Mouse (Mus musculus) 3134 (cell line): Measurements from ENCODE around the gene 2310007B03Rik.
"Not testable (repeated sequence)": the region's sequence is repeated elsewhere in the genome, so short reads cannot be mapped to it uniquely, and the experiment has no call there.

Experiments
- DNase-seq: peaks from one replicate; pipeline ENCODE4 v3.0.0-alpha.2; 2011; ENCODE audit warnings: low spot score; ENCODE audit not compliant: insufficient read length; ENCODE audit errors: extremely low read depth

2310007B03Rik gene

GRCm38 (mm10) chr1:93160501-93161133, at the start of gene 2310007B03Rik:
TSS of gene 2310007B03Rik (minus strand) at chr1:93160948.
- no peak for DNase-seq

- peak; percentile 81 for DNase-seq
Measured at GRCm38 (mm10) chr1:93210213-93210641, 49.5 kb upstream of the 2310007B03Rik start.

- DNase-seq = peak; percentile 34
Measured at GRCm38 (mm10) chr1:93207536-93208064, 46.9 kb upstream of the 2310007B03Rik start.

GRCm38 (mm10) chr1:93206277-93206970, 45.7 kb upstream of the 2310007B03Rik start:
- DNase-seq = no peak

GRCm38 (mm10) chr1:93197916-93198315, 37.2 kb upstream of the 2310007B03Rik start:
- DNase-seq = no peak

- not testable (repeated sequence) for DNase-seq
Measured at GRCm38 (mm10) chr1:93197454-93197853, 36.7 kb upstream of the 2310007B03Rik start.

GRCm38 (mm10) chr1:93194961-93195360, 34.2 kb upstream of the 2310007B03Rik start:
- no peak for DNase-seq

- no peak for DNase-seq
Measured at GRCm38 (mm10) chr1:93190726-93191305, 30.1 kb upstream of the 2310007B03Rik start.

- peak; percentile 86 for DNase-seq
Measured at GRCm38 (mm10) chr1:93184071-93184828, 23.5 kb upstream of the 2310007B03Rik start.

- DNase-seq = peak; percentile 52
Measured at GRCm38 (mm10) chr1:93182281-93182680, 21.5 kb upstream of the 2310007B03Rik start.

GRCm38 (mm10) chr1:93176525-93177332, 16.0 kb upstream of the 2310007B03Rik start:
- DNase-seq = no peak

GRCm38 (mm10) chr1:93175849-93176248, 15.1 kb upstream of the 2310007B03Rik start:
- no peak for DNase-seq

- peak; percentile 30 for DNase-seq
Measured at GRCm38 (mm10) chr1:93174399-93174798, 13.7 kb upstream of the 2310007B03Rik start.

GRCm38 (mm10) chr1:93173665-93174064, 12.9 kb upstream of the 2310007B03Rik start:
- peak; percentile 51 for DNase-seq

- DNase-seq = no peak
Measured at GRCm38 (mm10) chr1:93168295-93168775, 7.6 kb upstream of the 2310007B03Rik start, which contains the start of gene Crocc2. TSS of gene Crocc2 (plus strand) at chr1:93168725.

GRCm38 (mm10) chr1:93166346-93167079, 5.8 kb upstream of the 2310007B03Rik start:
- peak; percentile 78 for DNase-seq

GRCm38 (mm10) chr1:93165447-93165846, 4.7 kb upstream of the 2310007B03Rik start:
- no peak for DNase-seq

GRCm38 (mm10) chr1:93162588-93162987, 1.8 kb upstream of the 2310007B03Rik start:
- no peak for DNase-seq

GRCm38 (mm10) chr1:93161921-93162320, 1.2 kb upstream of the 2310007B03Rik start:
- DNase-seq = peak; percentile 55
